Mouse (Mus musculus) brain, embryonic 14.5 days (tissue): ENCODE data around the gene Ccnd2.

ENCODE experiments used
- CTCF ChIP-seq: fragments of 200-500 bp; IDR thresholded peaks from 2 replicates; pipeline ENCODE4 v1.5.1; 2012; ENCODE audit warnings: inconsistent platforms, mild to moderate bottlenecking, moderate library complexity, borderline replicate concordance; ENCODE audit not compliant: insufficient read depth, insufficient read length; ENCODE audit errors: extremely low read depth
- POLR2A ChIP-seq: fragments of 200-500 bp; IDR thresholded peaks from 2 replicates; pipeline ENCODE4 v1.6.1; 2012; ENCODE audit warnings: mild to moderate bottlenecking, inconsistent platforms, borderline replicate concordance; ENCODE audit not compliant: poor library complexity, insufficient read depth, insufficient read length, severe bottlenecking; ENCODE audit errors: extremely low read depth

DNA sequence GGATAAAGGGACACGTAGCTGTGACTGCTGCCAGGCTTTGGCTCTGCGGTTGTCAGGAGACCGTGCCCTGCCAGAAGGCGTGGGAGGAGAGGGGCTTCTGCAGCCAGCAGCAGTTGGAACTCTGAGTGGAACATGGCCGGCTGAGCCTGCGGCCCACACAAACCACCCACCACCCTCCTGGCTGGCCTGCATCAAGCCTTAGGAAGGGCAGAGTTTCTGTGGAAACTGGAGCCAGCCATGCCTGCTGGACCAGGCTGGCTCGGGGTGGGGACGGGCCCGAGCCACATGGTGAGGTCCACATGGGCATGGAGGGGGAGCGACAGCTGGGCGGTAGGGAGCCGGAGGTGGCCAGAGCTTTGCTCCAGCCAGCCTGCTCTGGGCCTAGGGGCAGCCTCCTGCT lies 29.3 kb upstream of the Ccnd2 start:
- TF ChIP-seq CTCF (no peak), POLR2A (no peak)
